Mouse (Mus musculus) stomach, embryonic 15.5 days (tissue): ENCODE results near the gene Taldo1. TPM values are rescaled to one million over a fixed set of nuclear protein-coding genes. Genes with fewer than 3 reads are reported as not detected.
"Not testable (repeated sequence)": the region's sequence is repeated elsewhere in the genome, so short reads cannot be mapped to it uniquely, and the experiment has no call there.

Experiments
- ATAC-seq: fragments of 200-750 bp; cut with Nextera tagmentation; 2 replicates; pipeline ENCODE4 v1.8.0; 2017; ENCODE audit warnings: low read depth, moderate number of reproducible peaks, moderate TSS enrichment; ENCODE audit not compliant: insufficient read depth, low FRiP score
- H3K27ac ChIP-seq: fragments of 300-500 bp; sonication (generic); 2 replicates; pipeline ENCODE4 v1.5.1; 2015; ENCODE audit warnings: mild to moderate bottlenecking, inconsistent platforms
- H3K27me3 ChIP-seq: fragments of 300-500 bp; sonication (generic); replicated peaks from 2 replicates; pipeline ENCODE4 v1.6.1; 2015; ENCODE audit warnings: inconsistent platforms
- H3K36me3 ChIP-seq: fragments of 300-500 bp; sonication (generic); 2 replicates; pipeline ENCODE4 v1.6.1; 2015; ENCODE audit warnings: inconsistent platforms
- H3K4me1 ChIP-seq: fragments of 300-500 bp; sonication (generic); 2 replicates; pipeline ENCODE4 v1.6.1; 2015; ENCODE audit warnings: inconsistent platforms
- H3K4me2 ChIP-seq: fragments of 300-500 bp; sonication (generic); 2 replicates; pipeline ENCODE4 v1.6.1; 2015; ENCODE audit warnings: mild to moderate bottlenecking, inconsistent platforms
- H3K4me3 ChIP-seq: fragments of 300-500 bp; sonication (generic); replicated peaks from 2 replicates; pipeline ENCODE4 v1.5.1; 2015; ENCODE audit warnings: inconsistent platforms
- H3K9ac ChIP-seq: fragments of 300-500 bp; sonication (generic); 2 replicates; pipeline ENCODE4 v1.6.1; 2015; ENCODE audit warnings: inconsistent platforms
- H3K9me3 ChIP-seq: fragments of 300-500 bp; sonication (generic); 2 replicates; pipeline ENCODE4 v1.6.1; 2016; ENCODE audit warnings: inconsistent platforms
- WGBS: fragments of 180-500 bp; shearing (Covaris S2); methylation state at CpG from one replicate; pipeline ENCODE4 v1.1.7; 2015; 5-methylcytosine and 5-hydroxymethylcytosine counted together
- polyA plus RNA-seq: library from polyadenylated mRNA; unstranded; fragments of >200 nt; fragmentation: Nextera tagmentation; extraction: Ambion mirVana; gene quantifications from 2 replicates; pipeline ENCODE4 v1.2.1, GENCODE M21; 2015

Gene Taldo1
- polyA plus RNA-seq, 1 experiment from 2014 or later, result 347 TPM

GRCm38 (mm10) chr7:141437178-141438120 lies 45.5 kb downstream of the Taldo1 start, which contains the start of gene Slc25a22:
Gene Slc25a22 (minus strand): TSS chr7:141437892.
- H3K27me3 ChIP-seq, result no peaks in the 10 kb centered on the region
- H3K27ac ChIP-seq, result peak within 1 kb of the TSS; percentile 3; the same call in 1 of the 2 replicates
- peaks cover 18% of the 10 kb centered on the region for H3K36me3 ChIP-seq
- peak; percentile 76 for ATAC-seq
- H3K9me3 ChIP-seq, result no peaks in the 10 kb centered on the region
- 7% methylated on average over 53 of the region's 53 CpGs for WGBS
- peak within 1 kb of the TSS; percentile 64 for H3K4me3 ChIP-seq
- H3K4me1 ChIP-seq, result peaks cover 58% of the 10 kb centered on the region
- H3K4me2 ChIP-seq, result peak within 1 kb of the TSS; percentile 86
- peak within 1 kb of the TSS; percentile 77 for H3K9ac ChIP-seq

- Histone ChIP-seq H3K4me2 (no peak overlapping the region), H3K36me3 (peaks cover 18% of the 10 kb centered on the region), H3K4me3 (no peak overlapping the region), H3K27me3 (no peaks in the 10 kb centered on the region), H3K4me1 (peaks cover 63% of the 10 kb centered on the region), H3K9ac (no peak overlapping the region), H3K27ac (no peak overlapping the region), H3K9me3 (no peaks in the 10 kb centered on the region)
- WGBS, result 90% methylated on average over 12 of the region's 12 CpGs
- no peak for ATAC-seq
Observed at GRCm38 (mm10) chr7:141438201-141438968, 46.4 kb downstream of the Taldo1 start.

- ATAC-seq, result no peak
- Histone ChIP-seq H3K9ac (no peak overlapping the region), H3K4me3 (no peak overlapping the region), H3K36me3 (peaks cover 18% of the 10 kb centered on the region), H3K4me2 (no peak overlapping the region), H3K9me3 (no peaks in the 10 kb centered on the region), H3K4me1 (peaks cover 59% of the 10 kb centered on the region), H3K27me3 (no peaks in the 10 kb centered on the region), H3K27ac (no peak overlapping the region)
- 93% methylated on average over 10 of the region's 10 CpGs for WGBS
Observed at GRCm38 (mm10) chr7:141439140-141439679, 47.2 kb downstream of the Taldo1 start.

GRCm38 (mm10) chr7:141439811-141440210 lies 47.8 kb downstream of the Taldo1 start:
- 94% methylated on average over 11 of the region's 11 CpGs for WGBS
- no peak for ATAC-seq
- H3K36me3 ChIP-seq, result peaks cover 18% of the 10 kb centered on the region
- no peak overlapping the region for H3K9ac ChIP-seq
- no peaks in the 10 kb centered on the region for H3K9me3 ChIP-seq
- H3K27me3 ChIP-seq, result no peaks in the 10 kb centered on the region
- no peak overlapping the region for H3K4me3 ChIP-seq
- H3K4me2 ChIP-seq, result no peak overlapping the region
- no peak overlapping the region for H3K27ac ChIP-seq
- H3K4me1 ChIP-seq, result peaks cover 53% of the 10 kb centered on the region

- peaks cover 46% of the 10 kb centered on the region for H3K4me1 ChIP-seq
- H3K27ac ChIP-seq, result no peak overlapping the region
- ATAC-seq, result no peak
- no peak overlapping the region for H3K4me3 ChIP-seq
- 23% methylated on average over 6 of the region's 6 CpGs for WGBS
- no peak overlapping the region for H3K9ac ChIP-seq
- peaks cover 18% of the 10 kb centered on the region for H3K36me3 ChIP-seq
- H3K9me3 ChIP-seq, result no peaks in the 10 kb centered on the region
- H3K27me3 ChIP-seq, result no peaks in the 10 kb centered on the region
- no peak overlapping the region for H3K4me2 ChIP-seq
Observed at GRCm38 (mm10) chr7:141440613-141441012, 48.6 kb downstream of the Taldo1 start.

GRCm38 (mm10) chr7:141441460-141441859 lies 49.5 kb downstream of the Taldo1 start:
- no peak for ATAC-seq
- Histone ChIP-seq H3K9me3 (no peaks in the 10 kb centered on the region), H3K4me2 (no peak overlapping the region), H3K27ac (no peak overlapping the region), H3K9ac (no peak overlapping the region), H3K27me3 (no peaks in the 10 kb centered on the region), H3K4me1 (peaks cover 38% of the 10 kb centered on the region), H3K36me3 (peaks cover 18% of the 10 kb centered on the region), H3K4me3 (no peak overlapping the region)
- 92% methylated on average over 9 of the region's 9 CpGs for WGBS

GRCm38 (mm10) chr7:141442199-141442598 lies 50.2 kb downstream of the Taldo1 start:
- no peak for ATAC-seq
- WGBS, result 89% methylated on average over 13 of the region's 13 CpGs
- Histone ChIP-seq H3K4me3 (peak overlapping the region; percentile 56; the same call in 1 of the 2 replicates), H3K4me1 (peaks cover 32% of the 10 kb centered on the region), H3K4me2 (peak overlapping the region; percentile 95), H3K9me3 (no peaks in the 10 kb centered on the region), H3K36me3 (peaks cover 18% of the 10 kb centered on the region), H3K9ac (peak overlapping the region; percentile 16; the same call in 1 of the 2 replicates), H3K27ac (no peak overlapping the region), H3K27me3 (no peaks in the 10 kb centered on the region)

- Histone ChIP-seq H3K27ac (peak overlapping the region; percentile 68), H3K4me2 (peak overlapping the region; percentile 95), H3K27me3 (no peaks in the 10 kb centered on the region), H3K9ac (peak overlapping the region; percentile 52), H3K36me3 (peaks cover 18% of the 10 kb centered on the region), H3K9me3 (no peaks in the 10 kb centered on the region), H3K4me1 (peaks cover 29% of the 10 kb centered on the region), H3K4me3 (peak overlapping the region; percentile 56)
- WGBS, result 16% methylated on average over 12 of the region's 12 CpGs
- 0 out of 2 replicates have a peak, but pooled peaks have one; percentile 1 for ATAC-seq
Observed at GRCm38 (mm10) chr7:141443081-141443821, 51.3 kb downstream of the Taldo1 start.

- Histone ChIP-seq H3K36me3 (peaks cover 15% of the 10 kb centered on the region), H3K4me1 (peaks cover 35% of the 10 kb centered on the region), H3K9me3 (no peaks in the 10 kb centered on the region), H3K4me2 (peak within 1 kb of the TSS; percentile 95), H3K4me3 (peak within 1 kb of the TSS; percentile 56), H3K27me3 (no peaks in the 10 kb centered on the region), H3K9ac (peak within 1 kb of the TSS; percentile 52), H3K27ac (peak within 1 kb of the TSS; percentile 83)
- ATAC-seq, result peak; percentile 63
- under 1% methylated on average over 25 of the region's 25 CpGs for WGBS
Observed at GRCm38 (mm10) chr7:141443828-141444237, 51.8 kb downstream of the Taldo1 start, which contains the start of gene Pidd1. Gene Pidd1 (minus strand): TSS chr7:141444025.

- Histone ChIP-seq H3K4me1 (peaks cover 30% of the 10 kb centered on the region), H3K36me3 (peaks cover 11% of the 10 kb centered on the region), H3K4me2 (0 out of 2 replicates have a peak overlapping the region, but pooled peaks have one; percentile 58)
- not testable (repeated sequence) for H3K9me3 ChIP-seq, H3K9ac ChIP-seq, H3K27me3 ChIP-seq, H3K27ac ChIP-seq, H3K4me3 ChIP-seq, ATAC-seq
- 77% methylated on average over 3 of the region's 3 CpGs for WGBS
Observed at GRCm38 (mm10) chr7:141446374-141446773, 54.4 kb downstream of the Taldo1 start.
